Mouse (Mus musculus) intestine, postnatal 0 days (tissue): ENCODE measurements at regions not wholly inside any gene's neighbourhood (a gene's known extent, or its start where the extent isn't known, plus 50 kb on each side); places are given as distances from the start of the nearest gene placed in this dataset.

ENCODE experiments used
- ATAC-seq: fragments of 200-750 bp; cut with Nextera tagmentation; 2 replicates; pipeline ENCODE4 v1.8.0; 2017; ENCODE audit warnings: mild to moderate bottlenecking, moderate TSS enrichment, moderate library complexity
- H3K27ac ChIP-seq: fragments of 300-500 bp; sonication (generic); 2 replicates; pipeline ENCODE4 v1.5.1; 2014; ENCODE audit warnings: mild to moderate bottlenecking, low read depth, low read length, moderate library complexity
- H3K27me3 ChIP-seq: fragments of 300-500 bp; sonication (generic); replicated peaks from 2 replicates; pipeline ENCODE4 v1.6.1; 2014; ENCODE audit warnings: low read length, mixed read lengths; ENCODE audit not compliant: control insufficient read depth, insufficient read depth
- H3K36me3 ChIP-seq: fragments of 300-500 bp; sonication (generic); 2 replicates; pipeline ENCODE4 v1.6.1; 2014; ENCODE audit warnings: mild to moderate bottlenecking, moderate library complexity; ENCODE audit not compliant: control insufficient read depth, insufficient read depth
- H3K4me1 ChIP-seq: fragments of 300-500 bp; sonication (generic); replicated peaks from 2 replicates; pipeline ENCODE4 v1.6.1; 2014; ENCODE audit warnings: antibody characterized with exemption, low read length, mixed read lengths; ENCODE audit not compliant: control insufficient read depth, insufficient read depth
- H3K4me2 ChIP-seq: fragments of 300-500 bp; sonication (generic); replicated peaks from 2 replicates; pipeline ENCODE4 v1.6.1; 2014; ENCODE audit warnings: low read depth, mild to moderate bottlenecking, moderate library complexity
- H3K4me3 ChIP-seq: fragments of 300-500 bp; sonication (generic); 2 replicates; pipeline ENCODE4 v1.5.1; 2014; ENCODE audit warnings: low read depth, low read length
- H3K9ac ChIP-seq: fragments of 300-500 bp; sonication (generic); 2 replicates; pipeline ENCODE4 v1.6.1; 2014; ENCODE audit warnings: mild to moderate bottlenecking, low read depth, low read length
- H3K9me3 ChIP-seq: fragments of 300-500 bp; sonication (generic); 2 replicates; pipeline ENCODE4 v1.6.1; 2016; ENCODE audit warnings: mixed run types; ENCODE audit not compliant: control insufficient read depth
- CTCF ChIP-seq: sonication (generic); IDR thresholded peaks from 2 replicates; pipeline ENCODE4 v1.5.1; 2016; ENCODE audit warnings: low read depth, mild to moderate bottlenecking, control low read depth, antibody characterized with exemption, moderate library complexity
- WGBS: fragments of 180-500 bp; shearing (Covaris S2); extraction: QIAGEN DNeasy Blood & Tissue Kit; methylation state at CpG from one replicate; pipeline ENCODE4 v1.1.7; 2014; 5-methylcytosine and 5-hydroxymethylcytosine counted together

GRCm38 (mm10) chr13:70019999-70020838 lies 218.0 kb downstream of the Med10 start:
- H3K36me3 ChIP-seq, result no peaks in the 10 kb centered on the region
- no peaks in the 10 kb centered on the region for H3K9me3 ChIP-seq
- no peak overlapping the region for H3K27ac ChIP-seq
- no peak for TF ChIP-seq CTCF
- H3K9ac ChIP-seq, result no peak overlapping the region
- no peak overlapping the region for H3K4me3 ChIP-seq
- H3K4me1 ChIP-seq, result no peaks in the 10 kb centered on the region
- no peak overlapping the region for H3K4me2 ChIP-seq
- no peaks in the 10 kb centered on the region for H3K27me3 ChIP-seq
- no peak for ATAC-seq
- WGBS, result 26% methylated on average over 7 of the region's 7 CpGs

GRCm38 (mm10) chr13:70033249-70033648 lies 231.1 kb downstream of the Med10 start:
- no peaks in the 10 kb centered on the region for H3K4me1 ChIP-seq
- H3K4me3 ChIP-seq, result no peak overlapping the region
- no peaks in the 10 kb centered on the region for H3K36me3 ChIP-seq
- no peaks in the 10 kb centered on the region for H3K27me3 ChIP-seq
- H3K9ac ChIP-seq, result no peak overlapping the region
- H3K9me3 ChIP-seq, result no peaks in the 10 kb centered on the region
- no peak overlapping the region for H3K4me2 ChIP-seq
- no peak for TF ChIP-seq CTCF
- ATAC-seq, result no peak
- no peak overlapping the region for H3K27ac ChIP-seq
- WGBS, result 84% methylated on average over 6 of the region's 6 CpGs

GRCm38 (mm10) chr13:70033763-70034162 lies 231.6 kb downstream of the Med10 start:
- H3K4me1 ChIP-seq, result no peaks in the 10 kb centered on the region
- H3K27me3 ChIP-seq, result no peaks in the 10 kb centered on the region
- H3K27ac ChIP-seq, result no peak overlapping the region
- no peaks in the 10 kb centered on the region for H3K9me3 ChIP-seq
- 70% methylated on average over 4 of the region's 4 CpGs for WGBS
- no peak for TF ChIP-seq CTCF
- no peak overlapping the region for H3K9ac ChIP-seq
- no peak overlapping the region for H3K4me3 ChIP-seq
- ATAC-seq, result no peak
- H3K36me3 ChIP-seq, result no peaks in the 10 kb centered on the region
- no peak overlapping the region for H3K4me2 ChIP-seq

- no peak overlapping the region for H3K4me2 ChIP-seq
- no peak for TF ChIP-seq CTCF
- no peaks in the 10 kb centered on the region for H3K27me3 ChIP-seq
- no peak overlapping the region for H3K9ac ChIP-seq
- WGBS, result 49% methylated on average over 11 of the region's 11 CpGs
- H3K27ac ChIP-seq, result no peak overlapping the region
- no peak overlapping the region for H3K4me3 ChIP-seq
- H3K4me1 ChIP-seq, result no peaks in the 10 kb centered on the region
- no peaks in the 10 kb centered on the region for H3K36me3 ChIP-seq
- no peak for ATAC-seq
- H3K9me3 ChIP-seq, result no peaks in the 10 kb centered on the region
Measured at GRCm38 (mm10) chr13:70037985-70038667, 235.9 kb downstream of the Med10 start.

- no peaks in the 10 kb centered on the region for H3K27me3 ChIP-seq
- TF ChIP-seq CTCF, result no peak
- H3K27ac ChIP-seq, result no peak overlapping the region
- H3K9ac ChIP-seq, result no peak overlapping the region
- ATAC-seq, result no peak
- no peaks in the 10 kb centered on the region for H3K9me3 ChIP-seq
- no peak overlapping the region for H3K4me3 ChIP-seq
- H3K4me1 ChIP-seq, result no peaks in the 10 kb centered on the region
- H3K36me3 ChIP-seq, result no peaks in the 10 kb centered on the region
- 77% methylated on average over 9 of the region's 9 CpGs for WGBS
- no peak overlapping the region for H3K4me2 ChIP-seq
Measured at GRCm38 (mm10) chr13:70057920-70058319, 255.7 kb downstream of the Med10 start.

- Histone ChIP-seq H3K27me3 (no peaks in the 10 kb centered on the region), H3K4me2 (no peak overlapping the region), H3K9me3 (no peaks in the 10 kb centered on the region), H3K4me1 (no peaks in the 10 kb centered on the region), H3K9ac (no peak overlapping the region), H3K4me3 (no peak overlapping the region), H3K27ac (no peak overlapping the region), H3K36me3 (no peaks in the 10 kb centered on the region)
- 77% methylated on average over 13 of the region's 13 CpGs for WGBS
- no peak for TF ChIP-seq CTCF
- ATAC-seq, result no peak
Measured at GRCm38 (mm10) chr13:70061363-70061945, 259.3 kb downstream of the Med10 start.
